ENCODE assay signal across 14 mouse cellular contexts in genomic region chr4:32430136-32430535, GRCm38 (mm10).
DNase-seq lines count a peak whose midpoint lies in the region; ATAC-seq lines count a peak whose summit lies in the region.
"Had no signal": no experiment of that assay in that cellular context is flagged by ENCODE, and none has a peak within 500 bp of the region (broad histone marks: within the 10 kb centered on the region; RNA-seq: fewer than 3 reads in every experiment).

No protein-coding gene starts in this region.

- WGBS in heart, embryonic 12.5 days = 77% methylated on average over 11 of the region's 11 CpGs
- WGBS in midbrain, embryonic 13.5 days = 80% methylated on average over 11 of the region's 11 CpGs
- 79% methylated on average over 11 of the region's 11 CpGs for WGBS in midbrain, embryonic 15.5 days
- WGBS in hindbrain, embryonic 14.5 days = 65% methylated on average over 11 of the region's 11 CpGs
- WGBS in neural tube, embryonic 15.5 days = 73% methylated on average over 11 of the region's 11 CpGs

- no peaks in the 10 kb centered on the region for H3K27me3 ChIP-seq in heart, embryonic 12.5 days (replicated peaks)
- H3K27me3 ChIP-seq in midbrain, embryonic 13.5 days = no peaks in the 10 kb centered on the region
- H3K27me3 ChIP-seq in midbrain, embryonic 15.5 days (replicated peaks) = no peaks in the 10 kb centered on the region
- H3K27me3 ChIP-seq in hindbrain, embryonic 14.5 days (ENCODE audit: control insufficient read depth, insufficient read depth, low read length) = no peaks in the 10 kb centered on the region
- H3K27me3 ChIP-seq in neural tube, embryonic 15.5 days (replicated peaks) = no peaks in the 10 kb centered on the region
- H3K27me3 ChIP-seq: intestine, embryonic 15.5 days; liver, embryonic 13.5 days had no signal

- peak overlapping the region; percentile 80; the same call in 1 of the 2 replicates for H3K27ac ChIP-seq in heart, embryonic 12.5 days (ENCODE audit: poor library complexity, severe bottlenecking)
- 0 out of 2 replicates have a peak overlapping the region, but pooled peaks have one; percentile 17 for H3K27ac ChIP-seq in midbrain, embryonic 13.5 days
- H3K27ac ChIP-seq in midbrain, embryonic 15.5 days = no peak overlapping the region
- H3K27ac ChIP-seq in hindbrain, embryonic 14.5 days = peak overlapping the region; percentile 75; the same call in 1 of the 2 replicates
- peak overlapping the region; percentile 58 for H3K27ac ChIP-seq in neural tube, embryonic 15.5 days (replicated peaks)
- H3K27ac ChIP-seq: intestine, embryonic 15.5 days; liver, embryonic 13.5 days had no signal

- H3K9me3 ChIP-seq in heart, embryonic 12.5 days (replicated peaks) = no peaks in the 10 kb centered on the region
- no peaks in the 10 kb centered on the region for H3K9me3 ChIP-seq in midbrain, embryonic 13.5 days
- no peaks in the 10 kb centered on the region for H3K9me3 ChIP-seq in midbrain, embryonic 15.5 days
- no peaks in the 10 kb centered on the region for H3K9me3 ChIP-seq in hindbrain, embryonic 14.5 days (ENCODE audit: control insufficient read depth, low read length)
- no peaks in the 10 kb centered on the region for H3K9me3 ChIP-seq in neural tube, embryonic 15.5 days (replicated peaks)
- H3K9me3 ChIP-seq: intestine, embryonic 15.5 days; liver, embryonic 13.5 days had no signal

- H3K4me1 ChIP-seq in heart, embryonic 12.5 days (replicated peaks) = peaks cover 47% of the 10 kb centered on the region
- peaks cover 74% of the 10 kb centered on the region for H3K4me1 ChIP-seq in midbrain, embryonic 13.5 days (replicated peaks)
- H3K4me1 ChIP-seq in midbrain, embryonic 15.5 days = peaks cover 64% of the 10 kb centered on the region
- peaks cover 74% of the 10 kb centered on the region for H3K4me1 ChIP-seq in hindbrain, embryonic 14.5 days (replicated peaks; ENCODE audit: control insufficient read depth, insufficient read depth, low read length)
- H3K4me1 ChIP-seq in neural tube, embryonic 15.5 days = peaks cover 73% of the 10 kb centered on the region
- H3K4me1 ChIP-seq: intestine, embryonic 15.5 days; liver, embryonic 13.5 days had no signal

- H3K4me2 ChIP-seq in heart, embryonic 12.5 days = peak overlapping the region; percentile 62
- H3K4me2 ChIP-seq in midbrain, embryonic 13.5 days (replicated peaks) = no peak overlapping the region
- no peak overlapping the region for H3K4me2 ChIP-seq in midbrain, embryonic 15.5 days
- H3K4me2 ChIP-seq in hindbrain, embryonic 14.5 days (replicated peaks) = no peak overlapping the region
- no peak overlapping the region for H3K4me2 ChIP-seq in neural tube, embryonic 15.5 days
- H3K4me2 ChIP-seq: intestine, embryonic 15.5 days; liver, embryonic 13.5 days had no signal

- no peaks in the 10 kb centered on the region for H3K36me3 ChIP-seq in heart, embryonic 12.5 days
- no peaks in the 10 kb centered on the region for H3K36me3 ChIP-seq in midbrain, embryonic 13.5 days
- no peaks in the 10 kb centered on the region for H3K36me3 ChIP-seq in midbrain, embryonic 15.5 days (replicated peaks)
- no peaks in the 10 kb centered on the region for H3K36me3 ChIP-seq in hindbrain, embryonic 14.5 days (replicated peaks; ENCODE audit: control insufficient read depth, insufficient read depth)
- H3K36me3 ChIP-seq in neural tube, embryonic 15.5 days = no peaks in the 10 kb centered on the region
- H3K36me3 ChIP-seq: intestine, embryonic 15.5 days; liver, embryonic 13.5 days had no signal

- H3K9ac ChIP-seq in heart, embryonic 12.5 days = 0 out of 2 replicates have a peak overlapping the region, but pooled peaks have one; percentile 47
- H3K9ac ChIP-seq in midbrain, embryonic 13.5 days (replicated peaks) = no peak overlapping the region
- no peak overlapping the region for H3K9ac ChIP-seq in midbrain, embryonic 15.5 days
- no peak overlapping the region for H3K9ac ChIP-seq in hindbrain, embryonic 14.5 days
- no peak overlapping the region for H3K9ac ChIP-seq in neural tube, embryonic 15.5 days (replicated peaks)
- H3K9ac ChIP-seq: forebrain, postnatal 0 days; intestine, embryonic 15.5 days; liver, embryonic 13.5 days had no signal

- no peak for ATAC-seq in heart, embryonic 12.5 days (ENCODE audit: insufficient number of reproducible peaks, low FRiP score)
- no peak for ATAC-seq in midbrain, embryonic 13.5 days
- ATAC-seq in midbrain, embryonic 15.5 days (replicated peaks) = no peak
- no peak for ATAC-seq in hindbrain, embryonic 14.5 days (ENCODE audit: low FRiP score)
- ATAC-seq in neural tube, embryonic 15.5 days (ENCODE audit: low FRiP score) = no peak
- no peak for ATAC-seq in activated CD4-positive, CD25-positive, alpha-beta regulatory T cell, adult 4 months
- ATAC-seq: forebrain, postnatal 0 days had no signal

- no peak for DNase-seq in heart, adult 8-10 months (ENCODE audit: low spot score)
- no peak for DNase-seq in hindbrain, embryonic 14.5 days (ENCODE audit: low spot score)
- DNase-seq: adrenal gland, postnatal 36 days; gastrocnemius, postnatal 36 days; kidney, postnatal 10 days; liver, embryonic 13.5 days; lung, postnatal 36 days had no signal

- H3K4me3 ChIP-seq in heart, embryonic 12.5 days = no peak overlapping the region
- no peak overlapping the region for H3K4me3 ChIP-seq in midbrain, embryonic 13.5 days (replicated peaks)
- no peak overlapping the region for H3K4me3 ChIP-seq in midbrain, embryonic 15.5 days
- H3K4me3 ChIP-seq in hindbrain, embryonic 14.5 days (replicated peaks; ENCODE audit: low read length) = no peak overlapping the region
- no peak overlapping the region for H3K4me3 ChIP-seq in neural tube, embryonic 15.5 days (replicated peaks)
- H3K4me3 ChIP-seq: intestine, embryonic 15.5 days; liver, embryonic 13.5 days had no signal
